Mouse (Mus musculus): ENCODE data around the gene Cdk2ap2. TPM values are rescaled to one million over a fixed set of nuclear protein-coding genes. Genes with fewer than 3 reads are reported as not detected.
A peak's percentile ranks its signal among the peaks of the same experiment; 100 is the strongest.
"Not testable (repeated sequence)": the region's sequence is repeated elsewhere in the genome, so short reads cannot be mapped to it uniquely, and the experiment has no call there.

Cdk2ap2 gene
- polyA plus RNA-seq, 1 experiment from 2014 or later, result 86.0 TPM

- not testable (repeated sequence) for H3K4me2 ChIP-seq (ENCODE audit: low read depth, low read length); H3K4me1 ChIP-seq (ENCODE audit: control insufficient read depth, insufficient read depth, low read length); H3K36me3 ChIP-seq (ENCODE audit: control insufficient read depth, insufficient read depth); H3K4me3 ChIP-seq (ENCODE audit: low read length); H3K27me3 ChIP-seq (ENCODE audit: control insufficient read depth, insufficient read depth, low read length); H3K9ac ChIP-seq (ENCODE audit: low read length); H3K27ac ChIP-seq (ENCODE audit: low read length); H3K9me3 ChIP-seq (replicated peaks; ENCODE audit: control insufficient read depth, low read length); ATAC-seq (replicated peaks; ENCODE audit: extremely low read depth, insufficient read depth, low FRiP score)
- WGBS, result 56% methylated on average over 2 of the region's 4 CpGs
Observed at GRCm38 (mm10) chr19:4063357-4063756, 33.6 kb upstream of the Cdk2ap2 start.

GRCm38 (mm10) chr19:4064501-4064900 lies 32.5 kb upstream of the Cdk2ap2 start:
- not testable (repeated sequence) for H3K9ac ChIP-seq (ENCODE audit: low read length); H3K27ac ChIP-seq (ENCODE audit: low read length); H3K4me3 ChIP-seq (ENCODE audit: low read length); H3K9me3 ChIP-seq (replicated peaks; ENCODE audit: control insufficient read depth, low read length); H3K27me3 ChIP-seq (ENCODE audit: control insufficient read depth, insufficient read depth, low read length); H3K36me3 ChIP-seq (ENCODE audit: control insufficient read depth, insufficient read depth); H3K4me1 ChIP-seq (ENCODE audit: control insufficient read depth, insufficient read depth, low read length); ATAC-seq (replicated peaks; ENCODE audit: extremely low read depth, insufficient read depth, low FRiP score)
- no CpG with 5 or more reads among the region's 11 CpGs for WGBS
- H3K4me2 ChIP-seq (ENCODE audit: low read depth, low read length), result peak overlapping the region; percentile 38; the same call in 1 of the 2 replicates

GRCm38 (mm10) chr19:4066280-4066679 lies 30.7 kb upstream of the Cdk2ap2 start:
- H3K4me2 ChIP-seq (ENCODE audit: low read depth, low read length), result no peak overlapping the region
- ATAC-seq (replicated peaks; ENCODE audit: extremely low read depth, insufficient read depth, low FRiP score), result no peak
- 80% methylated on average over 6 of the region's 6 CpGs for WGBS
- no peaks in the 10 kb centered on the region for H3K36me3 ChIP-seq (ENCODE audit: control insufficient read depth, insufficient read depth)
- no peaks in the 10 kb centered on the region for H3K27me3 ChIP-seq (ENCODE audit: control insufficient read depth, insufficient read depth, low read length)
- no peaks in the 10 kb centered on the region for H3K4me1 ChIP-seq (ENCODE audit: control insufficient read depth, insufficient read depth, low read length)
- H3K27ac ChIP-seq (ENCODE audit: low read length), result no peak overlapping the region
- H3K9me3 ChIP-seq (replicated peaks; ENCODE audit: control insufficient read depth, low read length), result no peaks in the 10 kb centered on the region
- H3K4me3 ChIP-seq (ENCODE audit: low read length), result no peak overlapping the region
- H3K9ac ChIP-seq (ENCODE audit: low read length), result no peak overlapping the region

GRCm38 (mm10) chr19:4066877-4067276 lies 30.1 kb upstream of the Cdk2ap2 start:
- Histone ChIP-seq H3K9me3 (replicated peaks; ENCODE audit: control insufficient read depth, low read length) (no peaks in the 10 kb centered on the region), H3K27me3 (ENCODE audit: control insufficient read depth, insufficient read depth, low read length) (no peaks in the 10 kb centered on the region), H3K9ac (ENCODE audit: low read length) (no peak overlapping the region), H3K4me1 (ENCODE audit: control insufficient read depth, insufficient read depth, low read length) (no peaks in the 10 kb centered on the region), H3K4me3 (ENCODE audit: low read length) (no peak overlapping the region), H3K36me3 (ENCODE audit: control insufficient read depth, insufficient read depth) (no peaks in the 10 kb centered on the region), H3K27ac (ENCODE audit: low read length) (no peak overlapping the region), H3K4me2 (ENCODE audit: low read depth, low read length) (no peak overlapping the region)
- no peak for ATAC-seq (replicated peaks; ENCODE audit: extremely low read depth, insufficient read depth, low FRiP score)

GRCm38 (mm10) chr19:4068242-4068641 lies 28.7 kb upstream of the Cdk2ap2 start:
- H3K27me3 ChIP-seq (ENCODE audit: control insufficient read depth, insufficient read depth, low read length); H3K4me3 ChIP-seq (ENCODE audit: low read length); H3K27ac ChIP-seq (ENCODE audit: low read length); H3K9ac ChIP-seq (ENCODE audit: low read length); H3K9me3 ChIP-seq (replicated peaks; ENCODE audit: control insufficient read depth, low read length); H3K4me1 ChIP-seq (ENCODE audit: control insufficient read depth, insufficient read depth, low read length); ATAC-seq (replicated peaks; ENCODE audit: extremely low read depth, insufficient read depth, low FRiP score); H3K4me2 ChIP-seq (ENCODE audit: low read depth, low read length); H3K36me3 ChIP-seq (ENCODE audit: control insufficient read depth, insufficient read depth): not testable (repeated sequence)
- 91% methylated on average over 2 of the region's 2 CpGs for WGBS

- Histone ChIP-seq H3K4me3 (ENCODE audit: low read length) (no peak overlapping the region), H3K4me2 (ENCODE audit: low read depth, low read length) (no peak overlapping the region), H3K27ac (ENCODE audit: low read length) (no peak overlapping the region), H3K27me3 (ENCODE audit: control insufficient read depth, insufficient read depth, low read length) (no peaks in the 10 kb centered on the region), H3K9me3 (replicated peaks; ENCODE audit: control insufficient read depth, low read length) (no peaks in the 10 kb centered on the region), H3K9ac (ENCODE audit: low read length) (no peak overlapping the region), H3K4me1 (ENCODE audit: control insufficient read depth, insufficient read depth, low read length) (no peaks in the 10 kb centered on the region), H3K36me3 (ENCODE audit: control insufficient read depth, insufficient read depth) (no peaks in the 10 kb centered on the region)
- 72% methylated on average over 15 of the region's 15 CpGs for WGBS
- ATAC-seq (replicated peaks; ENCODE audit: extremely low read depth, insufficient read depth, low FRiP score), result no peak
Observed at GRCm38 (mm10) chr19:4068717-4069410, 28.1 kb upstream of the Cdk2ap2 start.

GRCm38 (mm10) chr19:4070311-4070710 lies 26.7 kb upstream of the Cdk2ap2 start:
- no peaks in the 10 kb centered on the region for H3K9me3 ChIP-seq (replicated peaks; ENCODE audit: control insufficient read depth, low read length)
- no peak overlapping the region for H3K4me3 ChIP-seq (ENCODE audit: low read length)
- no peaks in the 10 kb centered on the region for H3K36me3 ChIP-seq (ENCODE audit: control insufficient read depth, insufficient read depth)
- H3K27ac ChIP-seq (ENCODE audit: low read length), result no peak overlapping the region
- no peak for ATAC-seq (replicated peaks; ENCODE audit: extremely low read depth, insufficient read depth, low FRiP score)
- no peak overlapping the region for H3K4me2 ChIP-seq (ENCODE audit: low read depth, low read length)
- WGBS, result 77% methylated on average over 15 of the region's 15 CpGs
- H3K9ac ChIP-seq (ENCODE audit: low read length), result no peak overlapping the region
- no peaks in the 10 kb centered on the region for H3K4me1 ChIP-seq (ENCODE audit: control insufficient read depth, insufficient read depth, low read length)
- H3K27me3 ChIP-seq (ENCODE audit: control insufficient read depth, insufficient read depth, low read length), result no peaks in the 10 kb centered on the region

GRCm38 (mm10) chr19:4070756-4071155 lies 26.2 kb upstream of the Cdk2ap2 start:
- Histone ChIP-seq H3K27ac (ENCODE audit: low read length) (no peak overlapping the region), H3K4me3 (ENCODE audit: low read length) (no peak overlapping the region), H3K36me3 (ENCODE audit: control insufficient read depth, insufficient read depth) (no peaks in the 10 kb centered on the region), H3K9me3 (replicated peaks; ENCODE audit: control insufficient read depth, low read length) (no peaks in the 10 kb centered on the region), H3K9ac (ENCODE audit: low read length) (no peak overlapping the region), H3K4me1 (ENCODE audit: control insufficient read depth, insufficient read depth, low read length) (no peaks in the 10 kb centered on the region), H3K27me3 (ENCODE audit: control insufficient read depth, insufficient read depth, low read length) (no peaks in the 10 kb centered on the region), H3K4me2 (ENCODE audit: low read depth, low read length) (no peak overlapping the region)
- no peak for ATAC-seq (replicated peaks; ENCODE audit: extremely low read depth, insufficient read depth, low FRiP score)
- WGBS, result 76% methylated on average over 8 of the region's 8 CpGs

GRCm38 (mm10) chr19:4071406-4071805 lies 25.6 kb upstream of the Cdk2ap2 start:
- Histone ChIP-seq H3K4me3 (ENCODE audit: low read length) (no peak overlapping the region), H3K9me3 (replicated peaks; ENCODE audit: control insufficient read depth, low read length) (no peaks in the 10 kb centered on the region), H3K4me2 (ENCODE audit: low read depth, low read length) (no peak overlapping the region), H3K36me3 (ENCODE audit: control insufficient read depth, insufficient read depth) (no peaks in the 10 kb centered on the region), H3K27ac (ENCODE audit: low read length) (no peak overlapping the region), H3K4me1 (ENCODE audit: control insufficient read depth, insufficient read depth, low read length) (no peaks in the 10 kb centered on the region), H3K9ac (ENCODE audit: low read length) (no peak overlapping the region), H3K27me3 (ENCODE audit: control insufficient read depth, insufficient read depth, low read length) (no peaks in the 10 kb centered on the region)
- 88% methylated on average over 6 of the region's 6 CpGs for WGBS
- no peak for ATAC-seq (replicated peaks; ENCODE audit: extremely low read depth, insufficient read depth, low FRiP score)

All from heart, embryonic 16.5 days (tissue).